Mouse (Mus musculus) embryonic facial prominence, embryonic 14.5 days (tissue): ENCODE data around the gene Myom3. TPM values are rescaled to one million over a fixed set of nuclear protein-coding genes. Genes with fewer than 3 reads are reported as not detected.

Source experiments
- ATAC-seq: fragments of 200-750 bp; cut with Nextera tagmentation; 2 replicates; pipeline ENCODE4 v1.8.0; 2017; ENCODE audit warnings: low read depth, moderate number of reproducible peaks, moderate TSS enrichment
- DNase-seq: peaks from one replicate; pipeline ENCODE4 v3.0.0-alpha.2; 2015; ENCODE audit warnings: low spot score
- H3K27ac ChIP-seq: fragments of 300-500 bp; sonication (generic); replicated peaks from 2 replicates; pipeline ENCODE4 v1.5.1; 2014; ENCODE audit warnings: low read depth, mild to moderate bottlenecking, low read length, moderate library complexity
- H3K27me3 ChIP-seq: fragments of 300-500 bp; sonication (generic); replicated peaks from 2 replicates; pipeline ENCODE4 v1.6.1; 2014; ENCODE audit warnings: low read length; ENCODE audit not compliant: control insufficient read depth, insufficient read depth
- H3K36me3 ChIP-seq: fragments of 300-500 bp; sonication (generic); 2 replicates; pipeline ENCODE4 v1.6.1; 2014; ENCODE audit warnings: low read length, mixed read lengths; ENCODE audit not compliant: control insufficient read depth, insufficient read depth
- H3K4me1 ChIP-seq: fragments of 300-500 bp; sonication (generic); 2 replicates; pipeline ENCODE4 v1.6.1; 2014; ENCODE audit warnings: antibody characterized with exemption, low read length; ENCODE audit not compliant: control insufficient read depth, insufficient read depth
- H3K4me2 ChIP-seq: fragments of 300-500 bp; sonication (generic); 2 replicates; pipeline ENCODE4 v1.6.1; 2014; ENCODE audit warnings: low read depth, mild to moderate bottlenecking, low read length, moderate library complexity, mixed read lengths
- H3K4me3 ChIP-seq: fragments of 300-500 bp; sonication (generic); 2 replicates; pipeline ENCODE4 v1.5.1; 2014; ENCODE audit warnings: low read depth, mild to moderate bottlenecking, low read length
- H3K9ac ChIP-seq: fragments of 300-500 bp; sonication (generic); 2 replicates; pipeline ENCODE4 v1.6.1; 2014; ENCODE audit warnings: low read depth, mild to moderate bottlenecking, low read length, moderate library complexity, mixed read lengths
- H3K9me3 ChIP-seq: fragments of 300-500 bp; sonication (generic); 2 replicates; pipeline ENCODE4 v1.6.1; 2016; ENCODE audit warnings: low read length; ENCODE audit not compliant: control insufficient read depth
- WGBS: fragments of 180-500 bp; shearing (Covaris S2); extraction: QIAGEN DNeasy Blood & Tissue Kit; methylation state at CpG from one replicate; pipeline ENCODE4 v1.1.7; 2014; 5-methylcytosine and 5-hydroxymethylcytosine counted together
- polyA plus RNA-seq: library from polyadenylated mRNA; unstranded; fragments of >200 nt; fragmentation: Nextera tagmentation; extraction: Ambion mirVana; gene quantifications from 2 replicates; pipeline ENCODE4 v1.2.1, GENCODE M21; 2014

The Myom3 gene
- polyA plus RNA-seq, 1 experiment from 2014 or later, result 10.2 TPM

DNA sequence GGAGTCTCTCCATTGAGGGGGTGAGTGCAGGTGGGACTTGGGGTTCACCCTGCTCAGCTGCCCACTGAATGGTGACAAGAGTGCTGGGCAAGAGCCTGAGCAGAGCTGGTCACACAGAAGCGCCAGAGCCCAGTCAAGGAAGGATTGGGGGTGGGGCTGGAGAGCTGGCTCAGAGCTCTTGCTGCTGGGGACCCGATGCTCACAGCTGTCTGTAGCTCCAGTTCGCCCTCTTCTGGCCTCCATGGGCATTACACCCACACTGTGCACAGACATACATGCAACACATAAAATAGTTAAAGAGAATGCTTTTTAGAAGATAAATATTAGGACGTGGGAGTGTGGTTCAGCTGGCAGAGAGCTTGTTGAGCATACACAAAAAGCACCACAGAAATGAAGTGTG lies 43.8 kb downstream of the Myom3 start:
- Histone ChIP-seq H3K36me3 (no peaks in the 10 kb centered on the region), H3K4me1 (no peaks in the 10 kb centered on the region), H3K9ac (no peak overlapping the region), H3K27me3 (no peaks in the 10 kb centered on the region), H3K27ac (no peak overlapping the region), H3K4me2 (no peak overlapping the region), H3K9me3 (0 out of 2 replicates have a peak, but pooled peaks cover 5% of the 10 kb centered on the region), H3K4me3 (no peak overlapping the region)
- ATAC-seq (no peak), DNase-seq (no peak)
- 60% methylated on average over 4 of the region's 4 CpGs for WGBS

- Histone ChIP-seq H3K4me2 (no peak overlapping the region), H3K4me1 (no peaks in the 10 kb centered on the region), H3K27ac (no peak overlapping the region), H3K27me3 (no peaks in the 10 kb centered on the region), H3K4me3 (no peak overlapping the region), H3K36me3 (no peaks in the 10 kb centered on the region), H3K9ac (no peak overlapping the region), H3K9me3 (0 out of 2 replicates have a peak, but pooled peaks cover 5% of the 10 kb centered on the region)
- no peak for ATAC-seq
- WGBS, result 83% methylated on average over 5 of the region's 5 CpGs
- DNase-seq, result no peak
These were observed 44.7 kb downstream of the Myom3 start for GRCm38 (mm10) chr4:135804169-135804568.

DNA sequence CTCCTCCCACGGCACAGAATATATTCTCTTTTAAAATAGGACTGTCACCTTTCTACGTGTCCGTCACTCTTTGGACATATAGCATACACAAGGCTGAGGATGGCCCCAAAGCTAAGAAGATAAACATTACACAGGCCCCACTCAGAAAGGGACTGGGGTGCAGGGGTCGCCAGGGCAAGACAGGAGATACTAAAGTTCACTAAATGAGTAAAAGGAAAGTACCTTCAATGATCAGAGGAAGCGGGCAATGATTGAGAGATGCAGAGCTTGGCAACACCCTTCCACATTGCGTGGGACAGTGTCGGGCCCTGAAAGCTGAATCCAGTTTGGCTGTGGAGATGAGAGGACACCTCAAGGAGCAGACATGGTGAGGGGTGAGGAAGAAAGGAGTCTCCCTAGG lies 55.4 kb downstream of the Myom3 start:
- no peak for ATAC-seq
- H3K27ac ChIP-seq, result no peak overlapping the region
- WGBS, result 77% methylated on average over 7 of the region's 7 CpGs
- no peaks in the 10 kb centered on the region for H3K27me3 ChIP-seq
- H3K9me3 ChIP-seq, result no peaks in the 10 kb centered on the region
- no peaks in the 10 kb centered on the region for H3K4me1 ChIP-seq
- no peaks in the 10 kb centered on the region for H3K36me3 ChIP-seq
- H3K4me3 ChIP-seq, result no peak overlapping the region
- H3K9ac ChIP-seq, result no peak overlapping the region
- DNase-seq, result no peak
- H3K4me2 ChIP-seq, result no peak overlapping the region

DNA sequence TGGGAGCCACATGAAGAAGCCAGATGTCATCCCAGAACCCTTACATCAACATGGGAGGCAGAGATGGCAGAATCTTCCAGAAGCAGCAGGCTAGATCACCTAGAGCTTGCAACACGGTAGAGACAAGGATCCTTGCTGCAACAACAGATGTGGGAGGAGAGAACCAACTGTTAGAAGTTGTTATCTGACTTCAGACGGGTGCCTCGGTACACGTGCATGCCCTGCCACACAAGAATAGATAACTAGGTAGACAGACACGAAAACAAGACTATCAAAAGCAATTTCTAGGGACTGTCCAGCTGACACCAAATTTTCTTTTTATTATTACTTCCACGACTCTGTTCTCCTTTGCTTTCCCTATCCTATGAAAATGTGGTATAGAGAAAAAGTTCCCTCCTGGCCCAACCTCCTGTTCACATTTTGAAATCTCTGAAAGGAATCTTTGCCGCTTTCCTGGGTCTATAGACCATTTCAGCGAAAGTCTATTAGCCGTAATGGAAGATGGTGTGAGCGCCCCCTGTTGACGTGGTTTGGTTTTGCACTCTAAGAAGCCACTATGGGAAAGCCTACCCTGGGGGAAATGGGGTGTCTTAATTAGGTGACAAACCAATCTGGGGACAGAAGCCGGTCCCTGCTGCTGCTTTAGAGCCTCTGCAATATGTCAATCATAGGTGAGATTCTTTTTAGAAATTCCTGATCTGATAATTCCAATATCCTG lies 57.5 kb downstream of the Myom3 start:
- H3K27ac ChIP-seq, result no peak overlapping the region
- H3K9ac ChIP-seq, result no peak overlapping the region
- no peak for DNase-seq
- no peak overlapping the region for H3K4me3 ChIP-seq
- H3K4me2 ChIP-seq, result no peak overlapping the region
- 40% methylated on average over 12 of the region's 12 CpGs for WGBS
- no peak for ATAC-seq
- H3K36me3 ChIP-seq, result no peaks in the 10 kb centered on the region
- no peaks in the 10 kb centered on the region for H3K27me3 ChIP-seq
- H3K4me1 ChIP-seq, result 0 out of 2 replicates have a peak, but pooled peaks cover 3% of the 10 kb centered on the region
- H3K9me3 ChIP-seq, result no peaks in the 10 kb centered on the region

DNA sequence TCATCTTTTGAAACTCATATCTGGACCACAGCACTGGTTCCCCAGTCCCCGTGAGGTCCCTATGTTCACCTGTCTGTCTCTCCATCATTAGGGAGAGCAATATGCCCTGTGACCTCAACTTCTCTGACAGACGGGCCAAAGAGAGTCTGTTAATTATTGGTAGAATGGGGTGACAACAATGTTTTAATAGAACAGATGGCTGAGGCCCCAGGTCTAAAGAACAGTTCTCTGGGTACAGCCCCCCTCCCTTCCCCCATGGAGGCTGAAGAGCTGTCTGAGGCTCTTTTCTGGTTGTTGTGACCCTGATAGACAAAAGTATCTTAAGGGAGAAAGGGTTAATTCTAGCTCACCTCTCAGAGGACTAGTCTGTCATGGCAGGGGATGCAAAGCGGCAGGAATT lies 58.9 kb downstream of the Myom3 start:
- 78% methylated on average over 3 of the region's 3 CpGs for WGBS
- Histone ChIP-seq H3K27ac (no peak overlapping the region), H3K27me3 (no peaks in the 10 kb centered on the region), H3K36me3 (no peaks in the 10 kb centered on the region), H3K4me3 (no peak overlapping the region), H3K4me2 (no peak overlapping the region), H3K9me3 (no peaks in the 10 kb centered on the region), H3K4me1 (0 out of 2 replicates have a peak, but pooled peaks cover 3% of the 10 kb centered on the region), H3K9ac (no peak overlapping the region)
- ATAC-seq (no peak), DNase-seq (no peak)

DNA sequence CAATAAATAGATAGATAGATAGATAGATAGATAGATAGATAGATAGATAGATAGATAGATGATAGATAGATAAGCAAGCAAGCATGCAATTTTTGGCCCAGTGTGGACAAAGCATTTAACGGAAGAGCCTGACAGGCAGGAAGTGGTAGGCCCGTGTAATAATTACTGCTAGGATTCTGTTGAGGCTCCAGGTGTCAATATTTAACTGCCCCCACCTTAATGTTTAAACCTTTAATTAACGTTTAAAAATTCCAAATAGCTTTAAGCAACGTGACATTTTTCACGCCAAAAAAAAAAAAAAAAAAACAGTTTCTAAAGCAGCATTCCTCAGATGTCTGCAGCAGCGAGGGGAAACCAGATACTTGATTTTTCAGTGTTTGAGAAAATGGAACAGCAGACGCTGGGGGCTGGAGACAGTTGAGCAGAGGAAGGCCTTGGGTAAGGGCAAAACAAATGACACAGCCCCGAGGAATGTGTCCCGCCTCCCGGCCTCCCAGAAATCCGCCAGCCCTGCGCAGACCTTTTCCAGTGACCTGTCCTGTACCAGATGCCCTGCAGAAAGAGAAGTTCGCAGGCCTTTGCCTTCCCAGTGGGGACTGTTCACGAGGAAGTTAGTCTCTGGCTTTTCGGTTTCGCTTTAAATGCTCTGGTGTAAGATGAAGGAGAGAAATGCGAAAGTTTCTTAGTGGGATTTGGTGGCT lies 60.5 kb downstream of the Myom3 start:
- DNase-seq, result peak; percentile 77

DNA sequence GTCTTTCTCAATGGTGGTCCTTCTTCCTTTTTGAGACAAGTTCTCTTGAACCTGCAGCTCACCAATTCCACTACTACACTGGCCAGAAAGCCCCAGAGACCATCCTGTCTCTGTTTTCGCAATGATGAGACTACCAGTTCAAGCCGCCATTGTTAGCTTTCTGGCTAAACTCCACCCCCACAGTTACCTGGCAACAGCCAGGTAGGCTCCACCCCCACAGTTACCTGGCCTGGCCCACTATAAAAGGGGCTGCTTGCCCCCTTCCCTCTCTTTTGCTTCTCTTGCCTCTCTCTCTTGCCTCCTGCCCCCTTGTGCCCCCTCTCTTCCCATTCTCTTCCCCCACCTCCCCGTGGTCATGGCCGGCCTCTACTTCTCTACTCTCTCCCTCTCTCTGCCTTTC lies 62.3 kb downstream of the Myom3 start:
- DNase-seq (no peak), ATAC-seq (no peak)
- Histone ChIP-seq H3K9me3 (no peaks in the 10 kb centered on the region), H3K4me1 (0 out of 2 replicates have a peak, but pooled peaks cover 3% of the 10 kb centered on the region), H3K9ac (no peak overlapping the region), H3K27me3 (no peaks in the 10 kb centered on the region), H3K4me2 (no peak overlapping the region), H3K27ac (no peak overlapping the region), H3K36me3 (no peaks in the 10 kb centered on the region), H3K4me3 (no peak overlapping the region)
- WGBS, result 85% methylated on average over 4 of the region's 4 CpGs

More for the DNA sequence above, 60.5 kb downstream of the Myom3 start:
- H3K9me3 ChIP-seq, result no peaks in the 10 kb centered on the region
- no peaks in the 10 kb centered on the region for H3K36me3 ChIP-seq
- H3K9ac ChIP-seq, result peak overlapping the region; percentile 34; the same call in 1 of the 2 replicates
- WGBS, result 36% methylated on average over 17 of the region's 17 CpGs
- H3K4me2 ChIP-seq, result peak overlapping the region; percentile 28; the same call in 1 of the 2 replicates
- H3K4me1 ChIP-seq, result 0 out of 2 replicates have a peak, but pooled peaks cover 3% of the 10 kb centered on the region
- H3K4me3 ChIP-seq, result no peak overlapping the region
- H3K27me3 ChIP-seq, result no peaks in the 10 kb centered on the region
- peak; percentile 59; the same call in 1 of the 2 replicates for ATAC-seq
- peak overlapping the region; percentile 85 for H3K27ac ChIP-seq

DNA sequence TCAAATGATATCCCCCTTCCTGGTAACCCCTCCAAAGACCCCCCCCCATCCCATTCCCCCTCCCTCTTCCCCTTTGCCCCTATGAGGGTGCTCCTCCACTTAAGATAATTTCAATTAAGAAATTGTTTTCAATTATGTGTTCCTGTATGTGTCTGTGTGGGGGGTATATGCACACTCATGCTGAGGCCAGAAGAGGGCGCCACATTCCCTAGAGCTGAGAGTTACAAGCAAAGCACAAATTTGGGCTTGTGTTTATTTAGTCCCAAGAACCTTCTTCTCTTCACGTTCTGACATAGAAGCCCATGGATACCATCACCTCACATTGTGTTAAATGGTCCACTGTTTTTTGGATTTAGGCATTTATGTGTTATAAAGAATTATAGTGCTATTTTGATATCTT lies 63.8 kb downstream of the Myom3 start:
- H3K9me3 ChIP-seq, result no peaks in the 10 kb centered on the region
- no peak overlapping the region for H3K4me3 ChIP-seq
- no peak overlapping the region for H3K9ac ChIP-seq
- 75% methylated on average over 2 of the region's 2 CpGs for WGBS
- H3K36me3 ChIP-seq, result no peaks in the 10 kb centered on the region
- H3K4me1 ChIP-seq, result 0 out of 2 replicates have a peak, but pooled peaks cover 4% of the 10 kb centered on the region
- H3K27me3 ChIP-seq, result no peaks in the 10 kb centered on the region
- DNase-seq (no peak), ATAC-seq (no peak)
- no peak overlapping the region for H3K4me2 ChIP-seq
- no peak overlapping the region for H3K27ac ChIP-seq
